Mouse (Mus musculus): ENCODE measurements around the gene Ppp1r1a.

GRCm38 (mm10) chr15:103537011-103537821 is 587 bp downstream of the Ppp1r1a start:
- TF ChIP-seq CTCF (IDR thresholded peaks at IDR 0.05) (no peak), POLR2A (IDR thresholded peaks at IDR 0.05; ENCODE audit: insufficient read depth, low read depth, low read length) (no peak), EP300 (IDR thresholded peaks at IDR 0.05; ENCODE audit: insufficient read depth, low read depth, low read length) (no peak)

All from heart, adult 2 months (tissue).